Mouse (Mus musculus) hindbrain, embryonic 16.5 days (tissue): ENCODE data around the gene Clec2i. TPM values are rescaled to one million over a fixed set of nuclear protein-coding genes. Genes with fewer than 3 reads are reported as not detected.
A peak's percentile ranks its signal among the peaks of the same experiment; 100 is the strongest.

Experiments used
- ATAC-seq: fragments of 200-750 bp; cut with Nextera tagmentation; 2 replicates; pipeline ENCODE4 v1.8.0; 2017; ENCODE audit warnings: moderate TSS enrichment, moderate library complexity
- H3K27ac ChIP-seq: fragments of 300-500 bp; sonication (generic); 2 replicates; pipeline ENCODE4 v1.5.1; 2014; ENCODE audit warnings: low read depth, mild to moderate bottlenecking, control low read depth, low read length, moderate library complexity
- H3K27me3 ChIP-seq: fragments of 300-500 bp; sonication (generic); replicated peaks from 2 replicates; pipeline ENCODE4 v1.6.1; 2014; ENCODE audit warnings: low read length; ENCODE audit not compliant: control insufficient read depth, insufficient read depth
- H3K36me3 ChIP-seq: fragments of 300-500 bp; sonication (generic); 2 replicates; pipeline ENCODE4 v1.6.1; 2014; ENCODE audit warnings: mild to moderate bottlenecking, low read length, moderate library complexity, mixed read lengths; ENCODE audit not compliant: control insufficient read depth, insufficient read depth
- H3K4me1 ChIP-seq: fragments of 300-500 bp; sonication (generic); 2 replicates; pipeline ENCODE4 v1.6.1; 2014; ENCODE audit warnings: low read depth, low read length; ENCODE audit not compliant: control insufficient read depth, insufficient read depth
- H3K4me2 ChIP-seq: fragments of 300-500 bp; sonication (generic); 2 replicates; pipeline ENCODE4 v1.6.1; 2014; ENCODE audit warnings: mild to moderate bottlenecking, low read length, control low read depth, moderate library complexity
- H3K4me3 ChIP-seq: fragments of 300-500 bp; sonication (generic); 2 replicates; pipeline ENCODE4 v1.5.1; 2014; ENCODE audit warnings: mild to moderate bottlenecking, low read length, control low read depth, moderate library complexity
- H3K9ac ChIP-seq: fragments of 300-500 bp; sonication (generic); 2 replicates; pipeline ENCODE4 v1.6.1; 2014; ENCODE audit warnings: low read depth, mild to moderate bottlenecking, control low read depth, low read length, moderate library complexity
- H3K9me3 ChIP-seq: fragments of 300-500 bp; sonication (generic); 2 replicates; pipeline ENCODE4 v1.6.1; 2014; ENCODE audit warnings: mild to moderate bottlenecking, low read length, moderate library complexity; ENCODE audit not compliant: control insufficient read depth
- WGBS: fragments of 180-500 bp; shearing (Covaris S2); extraction: QIAGEN DNeasy Blood & Tissue Kit; methylation state at CpG from one replicate; pipeline ENCODE4 v1.1.7; 2014; 5-methylcytosine and 5-hydroxymethylcytosine counted together
- polyA plus RNA-seq: library from polyadenylated mRNA; unstranded; fragments of >200 nt; fragmentation: Nextera tagmentation; extraction: Ambion mirVana; gene quantifications from 2 replicates; pipeline ENCODE4 v1.2.1, GENCODE M21; 2015

Clec2i gene
- polyA plus RNA-seq, 1 experiment from 2014 or later: not detected

DNA sequence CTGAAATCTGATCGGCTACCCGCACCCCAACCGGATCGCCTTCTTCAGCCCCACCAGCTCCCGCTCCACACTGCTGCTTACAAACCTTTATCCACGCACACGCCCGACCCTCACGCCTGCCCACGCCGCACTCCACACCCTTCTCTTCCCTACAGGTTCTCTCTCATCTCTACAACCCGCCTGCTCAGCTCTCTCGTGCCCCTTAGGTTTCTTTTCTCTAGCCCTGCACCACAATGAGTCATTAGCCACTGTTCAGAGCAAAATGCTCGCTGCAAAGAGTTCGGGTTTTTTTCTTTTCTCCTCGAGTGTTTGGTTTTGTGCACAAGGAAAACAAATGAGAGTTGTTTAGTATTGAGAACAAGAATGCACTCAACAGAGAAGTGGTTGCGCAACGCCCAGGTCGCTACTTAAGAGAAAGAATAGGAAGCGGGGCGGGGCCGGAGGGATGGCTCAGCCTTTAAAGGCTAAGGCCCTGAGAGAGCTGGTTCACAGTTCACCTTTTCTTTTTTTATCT lies 43.9 kb upstream of the Clec2i start:
- peak overlapping the region; percentile 81 for H3K4me3 ChIP-seq
- ATAC-seq: peak; percentile 58
- under 1% methylated on average over 22 of the region's 22 CpGs for WGBS
- H3K4me1 ChIP-seq: peaks cover 10% of the 10 kb centered on the region; the same call in 1 of the 2 replicates
- no peaks in the 10 kb centered on the region for H3K9me3 ChIP-seq
- peak overlapping the region; percentile 88 for H3K27ac ChIP-seq
- H3K36me3 ChIP-seq: no peaks in the 10 kb centered on the region
- H3K4me2 ChIP-seq: peak overlapping the region; percentile 74
- no peaks in the 10 kb centered on the region for H3K27me3 ChIP-seq
- H3K9ac ChIP-seq: peak overlapping the region; percentile 75

- peak overlapping the region; percentile 88 for H3K27ac ChIP-seq
- peak overlapping the region; percentile 81 for H3K4me3 ChIP-seq
- peaks cover 10% of the 10 kb centered on the region; the same call in 1 of the 2 replicates for H3K4me1 ChIP-seq
- H3K9me3 ChIP-seq: no peaks in the 10 kb centered on the region
- peak overlapping the region; percentile 74 for H3K4me2 ChIP-seq
- H3K27me3 ChIP-seq: no peaks in the 10 kb centered on the region
- H3K36me3 ChIP-seq: no peaks in the 10 kb centered on the region
- ATAC-seq: no peak
- no peak overlapping the region; the same call in none of the 2 replicates for H3K9ac ChIP-seq
- WGBS: 35% methylated on average over 8 of the region's 8 CpGs
Observed at GRCm38 (mm10) chr6:128844131-128844530, 43.3 kb upstream of the Clec2i start.

DNA sequence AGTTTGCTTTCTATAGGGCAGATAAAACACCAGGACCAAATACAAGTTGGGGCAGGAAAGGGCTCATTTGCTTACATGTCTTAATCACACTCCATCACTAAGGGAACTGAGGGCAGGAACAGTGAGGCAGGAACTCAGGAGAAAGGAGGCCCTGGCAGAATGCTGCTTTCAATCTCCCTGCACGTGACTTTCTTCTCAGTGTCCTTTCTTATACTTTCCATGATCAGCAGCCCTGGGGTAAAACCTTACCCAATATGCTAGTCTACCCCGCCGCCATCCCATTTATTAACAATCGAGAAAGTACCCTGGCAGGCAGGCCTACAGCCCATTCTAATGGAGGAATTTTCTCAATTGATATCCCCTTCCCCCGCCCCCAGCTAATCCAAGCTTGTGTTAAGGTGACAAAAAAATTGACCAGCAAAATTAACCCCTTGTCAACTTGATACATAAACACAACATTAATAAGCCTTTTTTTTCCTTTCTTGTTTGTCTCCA lies 42.8 kb upstream of the Clec2i start:
- Histone ChIP-seq H3K4me2 (peak overlapping the region; percentile 74), H3K9me3 (no peaks in the 10 kb centered on the region), H3K9ac (no peak overlapping the region), H3K4me1 (peaks cover 10% of the 10 kb centered on the region; the same call in 1 of the 2 replicates), H3K4me3 (no peak overlapping the region), H3K27me3 (no peaks in the 10 kb centered on the region), H3K36me3 (no peaks in the 10 kb centered on the region), H3K27ac (peak overlapping the region; percentile 37)
- 86% methylated on average over 5 of the region's 5 CpGs for WGBS
- no peak for ATAC-seq

DNA sequence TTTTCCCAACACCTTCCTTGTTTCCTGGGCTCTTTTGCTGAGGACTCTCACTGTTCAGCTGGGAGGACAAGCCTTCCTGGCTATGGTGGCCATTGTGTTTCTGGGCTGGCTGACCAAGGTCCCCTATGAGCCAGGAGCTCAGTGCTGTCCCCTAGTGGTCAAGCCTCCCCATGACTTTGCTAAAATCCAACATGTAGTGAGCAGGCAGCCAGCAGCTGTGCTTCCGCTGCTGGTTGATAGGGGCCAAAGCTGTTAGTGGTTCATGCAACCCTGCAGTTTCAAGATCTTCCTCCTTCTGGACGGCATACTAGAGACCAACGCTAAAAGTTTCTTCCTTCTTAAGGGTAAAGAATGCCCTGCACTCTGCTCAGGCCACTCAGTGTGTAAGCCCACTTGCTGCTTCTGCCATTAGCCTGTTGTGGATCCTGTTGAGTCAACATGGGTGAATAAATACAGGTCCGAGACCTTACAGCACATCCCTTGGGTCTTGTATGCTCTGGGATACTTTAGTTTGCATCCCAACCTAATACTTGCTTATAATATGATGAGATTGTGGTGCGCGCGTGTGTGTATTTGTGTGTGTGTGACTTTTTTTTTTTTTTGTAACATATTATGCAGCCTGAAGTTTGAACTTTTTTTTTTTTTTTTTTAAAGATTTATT lies 41.9 kb upstream of the Clec2i start:
- H3K4me2 ChIP-seq: 0 out of 2 replicates have a peak overlapping the region, but pooled peaks have one; percentile 4

GRCm38 (mm10) chr6:128845998-128846542 lies 41.3 kb upstream of the Clec2i start:
- Histone ChIP-seq H3K4me3 (no peak overlapping the region), H3K27me3 (no peaks in the 10 kb centered on the region), H3K4me2 (no peak overlapping the region), H3K9ac (no peak overlapping the region), H3K27ac (no peak overlapping the region), H3K4me1 (peaks cover 8% of the 10 kb centered on the region; the same call in 1 of the 2 replicates), H3K36me3 (no peaks in the 10 kb centered on the region), H3K9me3 (no peaks in the 10 kb centered on the region)
- 74% methylated on average over 6 of the region's 9 CpGs for WGBS
- ATAC-seq: no peak

More for the DNA sequence above, 41.9 kb upstream of the Clec2i start:
- Histone ChIP-seq H3K36me3 (no peaks in the 10 kb centered on the region), H3K9me3 (no peaks in the 10 kb centered on the region), H3K9ac (no peak overlapping the region), H3K4me1 (peaks cover 8% of the 10 kb centered on the region; the same call in 1 of the 2 replicates), H3K27me3 (no peaks in the 10 kb centered on the region), H3K27ac (no peak overlapping the region), H3K4me3 (no peak overlapping the region)
- no peak for ATAC-seq
- WGBS: 28% methylated on average over 7 of the region's 7 CpGs

DNA sequence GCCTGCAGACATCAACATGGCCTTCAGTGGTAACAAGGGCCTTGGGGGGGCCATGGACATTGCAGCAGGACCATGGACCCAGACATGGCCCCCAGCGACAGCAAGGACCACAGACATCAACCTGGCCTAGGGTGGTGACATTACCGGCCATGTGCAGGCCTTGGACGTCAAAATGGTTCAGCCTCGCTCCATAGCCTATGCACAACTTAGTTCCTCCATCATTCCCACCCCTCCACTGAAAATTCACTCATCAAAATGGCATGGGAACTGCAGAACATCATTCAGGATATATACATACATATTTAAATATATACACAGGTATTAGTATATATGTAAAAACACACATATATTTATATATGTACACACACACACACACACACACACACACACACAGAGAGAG lies 40.0 kb upstream of the Clec2i start:
- H3K4me2 ChIP-seq: no peak overlapping the region
- 89% methylated on average over 4 of the region's 4 CpGs for WGBS
- H3K36me3 ChIP-seq: no peaks in the 10 kb centered on the region
- H3K4me3 ChIP-seq: no peak overlapping the region
- ATAC-seq: no peak
- no peaks in the 10 kb centered on the region for H3K9me3 ChIP-seq
- no peaks in the 10 kb centered on the region for H3K27me3 ChIP-seq
- peaks cover 4% of the 10 kb centered on the region; the same call in 1 of the 2 replicates for H3K4me1 ChIP-seq
- H3K27ac ChIP-seq: no peak overlapping the region
- no peak overlapping the region for H3K9ac ChIP-seq

DNA sequence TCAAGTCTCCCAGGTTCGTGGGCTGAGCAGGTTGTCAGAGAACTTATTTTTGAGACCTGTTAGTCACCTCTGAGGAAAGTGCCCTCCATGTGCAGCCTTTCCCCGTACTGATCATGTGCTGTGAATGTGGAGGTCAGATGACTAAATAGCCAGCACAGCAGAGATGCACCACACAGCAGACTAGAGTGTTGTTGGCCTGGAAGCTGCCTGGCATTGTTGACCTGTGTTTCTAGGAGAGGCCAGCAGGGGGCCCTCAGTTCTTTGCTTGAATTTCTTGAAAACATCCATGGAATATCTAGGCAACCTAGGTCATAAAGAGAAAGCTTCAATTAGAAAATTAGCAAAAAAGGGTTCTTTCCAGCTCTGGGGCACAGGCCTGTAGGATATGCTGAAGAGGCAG lies 37.5 kb upstream of the Clec2i start:
- no peaks in the 10 kb centered on the region for H3K27me3 ChIP-seq
- H3K4me3 ChIP-seq: no peak overlapping the region
- no peak overlapping the region for H3K27ac ChIP-seq
- WGBS: 53% methylated on average over 2 of the region's 2 CpGs
- no peaks in the 10 kb centered on the region for H3K9me3 ChIP-seq
- H3K4me2 ChIP-seq: no peak overlapping the region
- no peak for ATAC-seq
- H3K36me3 ChIP-seq: no peaks in the 10 kb centered on the region
- H3K4me1 ChIP-seq: no peaks in the 10 kb centered on the region
- no peak overlapping the region for H3K9ac ChIP-seq

DNA sequence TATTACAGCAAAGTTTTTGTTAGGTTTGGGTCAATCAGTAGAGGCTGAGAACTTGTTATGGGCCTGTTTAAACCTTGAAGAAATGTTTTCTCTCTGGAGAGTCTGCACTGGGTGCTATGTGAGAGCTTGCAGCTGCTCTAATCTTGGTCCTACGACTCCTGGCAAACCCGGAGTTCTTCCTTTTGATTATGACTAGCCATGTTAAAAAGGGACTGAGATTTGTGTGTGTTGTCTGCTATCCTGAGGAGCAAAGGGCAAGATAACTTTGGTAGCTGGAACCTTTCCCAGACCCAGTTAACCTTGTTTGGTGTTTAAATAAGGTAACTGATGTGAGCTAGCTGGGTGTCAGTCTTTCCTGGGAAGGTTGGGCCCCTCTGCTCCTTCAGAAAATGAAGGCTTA lies 36.7 kb upstream of the Clec2i start:
- ATAC-seq: no peak
- Histone ChIP-seq H3K36me3 (no peaks in the 10 kb centered on the region), H3K4me1 (no peaks in the 10 kb centered on the region), H3K9ac (no peak overlapping the region), H3K27ac (no peak overlapping the region), H3K9me3 (no peaks in the 10 kb centered on the region), H3K4me2 (no peak overlapping the region), H3K27me3 (no peaks in the 10 kb centered on the region), H3K4me3 (no peak overlapping the region)
- 77% methylated on average over 2 of the region's 2 CpGs for WGBS

- H3K4me2 ChIP-seq: no peak overlapping the region
- no peak overlapping the region for H3K9ac ChIP-seq
- no peak overlapping the region for H3K27ac ChIP-seq
- no peaks in the 10 kb centered on the region for H3K36me3 ChIP-seq
- no peak for ATAC-seq
- 92% methylated on average over 2 of the region's 2 CpGs for WGBS
- H3K4me1 ChIP-seq: no peaks in the 10 kb centered on the region
- H3K27me3 ChIP-seq: no peaks in the 10 kb centered on the region
- no peak overlapping the region for H3K4me3 ChIP-seq
- H3K9me3 ChIP-seq: no peaks in the 10 kb centered on the region
Observed at GRCm38 (mm10) chr6:128851151-128851550, 36.2 kb upstream of the Clec2i start.
